ENCODE assay signal across 9 mouse cellular contexts in genomic region chr12:102719552-102720315, GRCm38 (mm10). TPM values are rescaled to one million over a fixed set of nuclear protein-coding genes. Genes with fewer than 3 reads are reported as not detected.
DNase-seq lines count a peak whose midpoint lies in the region; ATAC-seq and TF ChIP-seq lines count a peak whose summit lies in the region.
"Had no signal": no experiment of that assay in that cellular context is flagged by ENCODE, and none has a peak within 500 bp of the region (broad histone marks: within the 10 kb centered on the region; RNA-seq: fewer than 3 reads in every experiment).

No protein-coding gene starts in this region.

- H3K4me1 ChIP-seq in kidney, adult 2 months (ENCODE audit: control insufficient read depth, insufficient read depth, low read length): no peaks in the 10 kb centered on the region
- peaks cover 0 to under 1% of the 10 kb centered on the region in 2 experiments; a peak in 2 of 4 replicates for H3K4me1 ChIP-seq in MEL (ENCODE audit: control insufficient read depth in 1 of 2, insufficient read depth in 2 of 2, low read length in 2 of 2)
- peaks cover 17% of the 10 kb centered on the region for H3K4me1 ChIP-seq in embryonic facial prominence, embryonic 10.5 days
- no peaks in the 10 kb centered on the region for H3K4me1 ChIP-seq in hindbrain, postnatal 0 days (ENCODE audit: insufficient read depth, low read length)
- peaks cover 8% of the 10 kb centered on the region for H3K4me1 ChIP-seq in thymus, adult 2 months (replicated peaks; ENCODE audit: control insufficient read depth, insufficient read depth, low read length)

- H3K36me3 ChIP-seq in kidney, adult 2 months (ENCODE audit: control insufficient read depth, insufficient read depth, low read length): no peaks in the 10 kb centered on the region
- H3K36me3 ChIP-seq in MEL (ENCODE audit: control insufficient read depth in 1 of 2, insufficient read depth in 2 of 2, low read length in 2 of 2): no peaks in the 10 kb centered on the region; a peak in 1 of 4 replicates
- H3K36me3 ChIP-seq in embryonic facial prominence, embryonic 10.5 days (replicated peaks): no peaks in the 10 kb centered on the region
- no peaks in the 10 kb centered on the region for H3K36me3 ChIP-seq in hindbrain, postnatal 0 days (ENCODE audit: insufficient read depth, low read length)
- H3K36me3 ChIP-seq in thymus, adult 2 months (ENCODE audit: control insufficient read depth, insufficient read depth, low read length): no peaks in the 10 kb centered on the region

- peak; percentile 89 for TF ChIP-seq RAD21 in MEL (IDR thresholded peaks at IDR 0.05; ENCODE audit: low read depth, low read length)

- no peaks in the 10 kb centered on the region for H3K79me2 ChIP-seq in MEL (ENCODE audit: control insufficient read depth, insufficient read depth, low read length, poor library complexity)

- H3K27me3 ChIP-seq in kidney, adult 2 months (replicated peaks; ENCODE audit: control insufficient read depth, insufficient read depth, low read length): no peaks in the 10 kb centered on the region
- H3K27me3 ChIP-seq in MEL (ENCODE audit: control insufficient read depth in 1 of 2, insufficient read depth in 2 of 2, low read length in 2 of 2): no peaks in the 10 kb centered on the region
- H3K27me3 ChIP-seq in embryonic facial prominence, embryonic 10.5 days (replicated peaks; ENCODE audit: low read depth, poor library complexity, severe bottlenecking): no peaks in the 10 kb centered on the region
- H3K27me3 ChIP-seq in hindbrain, postnatal 0 days (ENCODE audit: insufficient read depth, low read length): no peaks in the 10 kb centered on the region
- H3K27me3 ChIP-seq in thymus, adult 2 months (ENCODE audit: control insufficient read depth, insufficient read depth, low read length): no peaks in the 10 kb centered on the region

- WGBS in kidney, adult 2 months: 29% methylated on average over 13 of the region's 13 CpGs
- 31% methylated on average over 13 of the region's 13 CpGs for WGBS in embryonic facial prominence, embryonic 10.5 days
- WGBS in hindbrain, postnatal 0 days: 24% methylated on average over 13 of the region's 13 CpGs
- 56% methylated on average over 13 of the region's 13 CpGs for WGBS in thymus, adult 2 months

- DNase-seq in kidney, adult 2 months: peak; percentile 49
- DNase-seq in kidney, adult 11 months: no peak
- DNase-seq in MEL (ENCODE audit: low read depth, low spot score): peak; percentile 70
- DNase-seq in embryonic facial prominence, embryonic 10.5 days (ENCODE audit: low spot score): peak; percentile 71
- DNase-seq in hindbrain, postnatal 0 days (ENCODE audit: low spot score): peak; percentile 87
- peak; percentile 51 for DNase-seq in thymus, adult 2 months
- DNase-seq in urinary bladder, adult 18-20 months (ENCODE audit: low spot score in 2 of 2): no peak

- peak; percentile 86 for ATAC-seq in hindbrain, postnatal 0 days
- ATAC-seq in megakaryocyte-erythroid progenitor cell, adult 5-6 weeks (replicated peaks; ENCODE audit: low FRiP score, low TSS enrichment, poor library complexity, severe bottlenecking): peak; percentile 66; the same call in 1 of the 2 replicates

- TF ChIP-seq EP300 in MEL (IDR thresholded peaks at IDR 0.05; ENCODE audit: low read depth in 1 of 2, low read length in 2 of 2): no peak

- no peak overlapping the region for H3K27ac ChIP-seq in kidney, adult 2 months (ENCODE audit: insufficient read depth, low read depth, low read length)
- no peak overlapping the region for H3K27ac ChIP-seq in MEL (ENCODE audit: control insufficient read depth, low read depth, low read length)
- H3K27ac ChIP-seq in embryonic facial prominence, embryonic 10.5 days (replicated peaks): no peak overlapping the region
- no peak overlapping the region for H3K27ac ChIP-seq in hindbrain, postnatal 0 days
- no peak overlapping the region for H3K27ac ChIP-seq in thymus, adult 2 months (ENCODE audit: control insufficient read depth, insufficient read depth, low read length)

- no peaks in the 10 kb centered on the region for H3K9me3 ChIP-seq in MEL (replicated peaks; ENCODE audit: insufficient read depth, low read length)
- no peaks in the 10 kb centered on the region for H3K9me3 ChIP-seq in embryonic facial prominence, embryonic 10.5 days
- no peaks in the 10 kb centered on the region for H3K9me3 ChIP-seq in hindbrain, postnatal 0 days (ENCODE audit: low read length)

- no peak overlapping the region for H3K4me3 ChIP-seq in kidney, adult 2 months (ENCODE audit: insufficient read depth, low read depth, low read length)
- no peak overlapping the region for H3K4me3 ChIP-seq in MEL (ENCODE audit: control insufficient read depth in 1 of 2, insufficient read depth in 1 of 2, low read depth in 2 of 2, low read length in 2 of 2)
- H3K4me3 ChIP-seq in embryonic facial prominence, embryonic 10.5 days: no peak overlapping the region
- no peak overlapping the region for H3K4me3 ChIP-seq in hindbrain, postnatal 0 days (ENCODE audit: low read length)
- no peak overlapping the region for H3K4me3 ChIP-seq in thymus, adult 2 months (ENCODE audit: control insufficient read depth, insufficient read depth, low read length)
- H3K4me3 ChIP-seq: myocyte had no signal

- TF ChIP-seq CTCF in kidney, adult 2 months (conservative IDR thresholded peaks at IDR 0.05; ENCODE audit: insufficient read depth, insufficient read length, low read depth, low read length): peak; percentile 72
- TF ChIP-seq CTCF in MEL (IDR thresholded peaks at IDR 0.05 in 2 of 3, conservative IDR thresholded peaks at IDR 0.05 in 1 of 3; ENCODE audit: control insufficient read depth in 1 of 3, insufficient read depth in 1 of 3, low read depth in 2 of 3, low read length in 3 of 3, poor library complexity in 1 of 3, severe bottlenecking in 1 of 3): peak; percentile 62 to 91 (median 90)
- peak; percentile 89 for TF ChIP-seq CTCF in hindbrain, postnatal 0 days (IDR thresholded peaks at IDR 0.05; ENCODE audit: low read depth)
- no peak for TF ChIP-seq CTCF in thymus, adult 2 months (IDR thresholded peaks at IDR 0.05; ENCODE audit: borderline replicate concordance, control insufficient read depth, extremely low read depth, insufficient read depth, low read length, poor library complexity)

- TF ChIP-seq POLR2A in kidney, adult 2 months (IDR thresholded peaks at IDR 0.05; ENCODE audit: low read depth, low read length): no peak
- no peak for TF ChIP-seq POLR2A in MEL (IDR thresholded peaks at IDR 0.05; ENCODE audit: control insufficient read depth in 1 of 2, insufficient read depth in 1 of 2, low read depth in 1 of 2, low read length in 2 of 2, poor library complexity in 1 of 2)
- TF ChIP-seq POLR2A in thymus, adult 2 months (IDR thresholded peaks at IDR 0.05; ENCODE audit: control insufficient read depth, extremely low read depth, insufficient read depth, low read length, poor library complexity): no peak

- H3K9ac ChIP-seq in MEL (ENCODE audit: control insufficient read depth, low read depth, low read length, poor library complexity, severe bottlenecking): no peak overlapping the region
- H3K9ac ChIP-seq in hindbrain, postnatal 0 days (replicated peaks; ENCODE audit: low read length): no peak overlapping the region

- H3K4me2 ChIP-seq in hindbrain, postnatal 0 days (ENCODE audit: low read depth, low read length): peak overlapping the region; percentile 6; the same call in 1 of the 2 replicates

RNA-seq across cellular contexts. Expression of gene Itpk1, which starts 15.0 kb away (rescaled TPM):
- 27.6 and 29.0 TPM in 2 replicates for polyA plus RNA-seq in kidney, adult 2 months (2012; rRNA removed)
- total RNA-seq in MEL (2012; rRNA removed): 10.5 and 12.0 TPM in 2 replicates
- 10 to 100 TPM in 1 of 2 experiments, not detected in 1; 25.7 TPM for polyA plus RNA-seq in MEL (2012; ENCODE audit: insufficient read depth in 1 of 2, insufficient read length in 2 of 2, low read depth in 1 of 2, low replicate concordance in 2 of 2, missing spikeins in 1 of 2)
- 13.7 and 17.7 TPM in 2 replicates for polyA plus RNA-seq in embryonic facial prominence, embryonic 10.5 days (2016; fragmentation: Nextera tagmentation; extraction: Ambion mirVana)
- 69.0 and 73.9 TPM in 2 replicates for total RNA-seq in hindbrain, postnatal 0 days (2014; rRNA removed)
- polyA plus RNA-seq in hindbrain, postnatal 0 days (2015; fragmentation: Nextera tagmentation; extraction: Ambion mirVana): 34.1 and 35.7 TPM in 2 replicates
- 7.4 and 12.1 TPM in 2 replicates for total RNA-seq in megakaryocyte-erythroid progenitor cell, adult 5-6 weeks (2014; fragmentation: Nextera tagmentation)
- 4.9 and 6.5 TPM in 2 replicates for total RNA-seq in megakaryocyte-erythroid progenitor cell, adult 5-6 weeks (2017)
- polyA plus RNA-seq in thymus, adult 2 months (2012; rRNA removed): 34.2 and 36.9 TPM in 2 replicates

RNA-seq across cellular contexts. Expression of gene Moap1, which starts 23.7 kb away (rescaled TPM):
- 0.49 and 0.74 TPM in 2 replicates for polyA plus RNA-seq in kidney, adult 2 months (2012; rRNA removed)
- total RNA-seq in MEL (2012; rRNA removed): 8.4 and 9.4 TPM in 2 replicates
- 1 to 10 TPM in 1 of 2 experiments, not detected in 1; 8.2 TPM for polyA plus RNA-seq in MEL (2012; ENCODE audit: insufficient read depth in 1 of 2, insufficient read length in 2 of 2, low read depth in 1 of 2, low replicate concordance in 2 of 2, missing spikeins in 1 of 2)
- polyA plus RNA-seq in embryonic facial prominence, embryonic 10.5 days (2016; fragmentation: Nextera tagmentation; extraction: Ambion mirVana): 35.4 and 36.9 TPM in 2 replicates
- total RNA-seq in hindbrain, postnatal 0 days (2014; rRNA removed): 13.9 and 20.7 TPM in 2 replicates
- polyA plus RNA-seq in hindbrain, postnatal 0 days (2015; fragmentation: Nextera tagmentation; extraction: Ambion mirVana): 62.3 and 64.9 TPM in 2 replicates
- total RNA-seq in megakaryocyte-erythroid progenitor cell, adult 5-6 weeks (2014; fragmentation: Nextera tagmentation): 3.8 and 8.2 TPM in 2 replicates
- 11.5 and 15.8 TPM in 2 replicates for total RNA-seq in megakaryocyte-erythroid progenitor cell, adult 5-6 weeks (2017)
- polyA plus RNA-seq in thymus, adult 2 months (2012; rRNA removed): 0.71 and 1.3 TPM in 2 replicates

RNA-seq across cellular contexts. Expression of gene Tmem251, which starts 23.8 kb away (rescaled TPM):
- polyA plus RNA-seq in kidney, adult 2 months (2012; rRNA removed): 2.2 and 2.9 TPM in 2 replicates
- total RNA-seq in MEL (2012; rRNA removed): 9.0 and 9.3 TPM in 2 replicates
- 10 to 100 TPM; 11.4 to 57.5 TPM for polyA plus RNA-seq in MEL (2012; ENCODE audit: insufficient read depth in 1 of 2, insufficient read length in 2 of 2, low read depth in 1 of 2, low replicate concordance in 2 of 2, missing spikeins in 1 of 2)
- polyA plus RNA-seq in embryonic facial prominence, embryonic 10.5 days (2016; fragmentation: Nextera tagmentation; extraction: Ambion mirVana): 9.7 and 11.2 TPM in 2 replicates
- 4.3 and 7.1 TPM in 2 replicates for total RNA-seq in hindbrain, postnatal 0 days (2014; rRNA removed)
- polyA plus RNA-seq in hindbrain, postnatal 0 days (2015; fragmentation: Nextera tagmentation; extraction: Ambion mirVana): 11.2 and 12.2 TPM in 2 replicates
- 9.2 and 13.8 TPM in 2 replicates for total RNA-seq in megakaryocyte-erythroid progenitor cell, adult 5-6 weeks (2014; fragmentation: Nextera tagmentation)
- 8.1 and 10.8 TPM in 2 replicates for total RNA-seq in megakaryocyte-erythroid progenitor cell, adult 5-6 weeks (2017)
- 4.2 and 4.4 TPM in 2 replicates for polyA plus RNA-seq in thymus, adult 2 months (2012; rRNA removed)

RNA-seq across cellular contexts. Expression of gene Gm28051, which starts 37.8 kb away (rescaled TPM):
- polyA plus RNA-seq in kidney, adult 2 months (2012; rRNA removed): not detected in 2 replicates
- not detected in 2 replicates for total RNA-seq in MEL (2012; rRNA removed)
- polyA plus RNA-seq in MEL (2012; ENCODE audit: insufficient read depth in 1 of 2, insufficient read length in 2 of 2, low read depth in 1 of 2, low replicate concordance in 2 of 2, missing spikeins in 1 of 2): not detected
- not detected in 2 replicates for polyA plus RNA-seq in embryonic facial prominence, embryonic 10.5 days (2016; fragmentation: Nextera tagmentation; extraction: Ambion mirVana)
- not detected in 2 replicates for total RNA-seq in hindbrain, postnatal 0 days (2014; rRNA removed)
- polyA plus RNA-seq in hindbrain, postnatal 0 days (2015; fragmentation: Nextera tagmentation; extraction: Ambion mirVana): not detected in 2 replicates
- total RNA-seq in megakaryocyte-erythroid progenitor cell, adult 5-6 weeks (2014; fragmentation: Nextera tagmentation): not detected in 2 replicates
- total RNA-seq in megakaryocyte-erythroid progenitor cell, adult 5-6 weeks (2017): not detected in 2 replicates
- not detected in 2 replicates for polyA plus RNA-seq in thymus, adult 2 months (2012; rRNA removed)

RNA-seq across cellular contexts. Expression of gene Gon7, which starts 37.9 kb away (rescaled TPM):
- polyA plus RNA-seq in kidney, adult 2 months (2012; rRNA removed): 9.3 and 10.4 TPM in 2 replicates
- 33.0 and 33.7 TPM in 2 replicates for total RNA-seq in MEL (2012; rRNA removed)
- 100 to 1,000 TPM in 1 of 2 experiments, 10 to 100 TPM in 1; 31.3 to 129 TPM for polyA plus RNA-seq in MEL (2012; ENCODE audit: insufficient read depth in 1 of 2, insufficient read length in 2 of 2, low read depth in 1 of 2, low replicate concordance in 2 of 2, missing spikeins in 1 of 2)
- polyA plus RNA-seq in embryonic facial prominence, embryonic 10.5 days (2016; fragmentation: Nextera tagmentation; extraction: Ambion mirVana): 49.3 and 53.7 TPM in 2 replicates
- 10.2 and 10.8 TPM in 2 replicates for total RNA-seq in hindbrain, postnatal 0 days (2014; rRNA removed)
- polyA plus RNA-seq in hindbrain, postnatal 0 days (2015; fragmentation: Nextera tagmentation; extraction: Ambion mirVana): 31.4 and 33.9 TPM in 2 replicates
- total RNA-seq in megakaryocyte-erythroid progenitor cell, adult 5-6 weeks (2014; fragmentation: Nextera tagmentation): 12.2 and 21.1 TPM in 2 replicates
- total RNA-seq in megakaryocyte-erythroid progenitor cell, adult 5-6 weeks (2017): 25.5 and 28.1 TPM in 2 replicates
- 19.4 and 25.0 TPM in 2 replicates for polyA plus RNA-seq in thymus, adult 2 months (2012; rRNA removed)

Comparison
In these comparisons a context has a peak if more than half of its experiments do, and no peak if none do; other contexts are left out.
1. DNase-seq: peak in kidney, adult 2 months (single experiment), MEL (single experiment), embryonic facial prominence, embryonic 10.5 days (single experiment), hindbrain, postnatal 0 days (single experiment) and thymus, adult 2 months (single experiment); none in kidney, adult 11 months (single experiment) and urinary bladder, adult 18-20 months (0 of 2).